Mouse (Mus musculus) liver, embryonic 14.5 days (tissue): Measurements from ENCODE around the gene Slc5a4b. TPM values are rescaled to one million over a fixed set of nuclear protein-coding genes. Genes with fewer than 3 reads are reported as not detected.

Source experiments
- ATAC-seq: fragments of 200-750 bp; cut with Nextera tagmentation; 2 replicates; pipeline ENCODE4 v1.8.0; 2017; ENCODE audit warnings: moderate number of reproducible peaks, mild to moderate bottlenecking, moderate library complexity; ENCODE audit not compliant: insufficient read depth
- DNase-seq, 3 experiments: peaks; one replicate each; pipeline ENCODE4 v3.0.0-alpha.2; 2012 to 2013; ENCODE audit warnings: low read depth in 3 of 3, low spot score in 3 of 3
- H3K27ac ChIP-seq: fragments of 300-500 bp; sonication (generic); 2 replicates; pipeline ENCODE4 v1.5.1; 2014; ENCODE audit warnings: moderate library complexity, mild to moderate bottlenecking, control low read depth, inconsistent platforms
- H3K27me3 ChIP-seq: fragments of 300-500 bp; sonication (generic); 2 replicates; pipeline ENCODE4 v1.6.1; 2014; ENCODE audit warnings: mild to moderate bottlenecking, low read length, moderate library complexity; ENCODE audit not compliant: control insufficient read depth, insufficient read depth
- H3K36me3 ChIP-seq: fragments of 300-500 bp; sonication (generic); replicated peaks from 2 replicates; pipeline ENCODE4 v1.6.1; 2014; ENCODE audit warnings: low read depth; ENCODE audit not compliant: control insufficient read depth, insufficient read depth
- H3K4me1 ChIP-seq, 2 experiments: fragments of 200-500 bp in 1 of 2; fragments of 300-500 bp in 1 of 2; sonication (generic) in 1 of 2; replicated peaks; 2 replicates each; pipeline ENCODE4 v1.6.1; 2012 to 2014; ENCODE audit warnings: antibody characterized with exemption in 1 of 2, inconsistent platforms in 1 of 2, low read length in 1 of 2; ENCODE audit not compliant: control insufficient read depth in 2 of 2, insufficient read depth in 2 of 2
- H3K4me2 ChIP-seq: fragments of 300-500 bp; sonication (generic); 2 replicates; pipeline ENCODE4 v1.6.1; 2014; ENCODE audit warnings: low read depth, mild to moderate bottlenecking, control low read depth, moderate library complexity
- H3K4me3 ChIP-seq, 2 experiments: fragments of 200-500 bp in 1 of 2; fragments of 300-500 bp in 1 of 2; sonication (generic) in 1 of 2; 2 replicates each; pipeline ENCODE4 v1.5.1; 2012 to 2014; ENCODE audit warnings: low read depth in 2 of 2, low read length in 2 of 2, mild to moderate bottlenecking in 2 of 2, control low read depth in 1 of 2, inconsistent platforms in 1 of 2, moderate library complexity in 1 of 2; ENCODE audit not compliant: insufficient read depth in 1 of 2
- H3K9ac ChIP-seq: fragments of 300-500 bp; sonication (generic); replicated peaks from 2 replicates; pipeline ENCODE4 v1.6.1; 2014; ENCODE audit warnings: mild to moderate bottlenecking, control low read depth, moderate library complexity
- H3K9me3 ChIP-seq: fragments of 300-500 bp; sonication (generic); 2 replicates; pipeline ENCODE4 v1.6.1; 2016; ENCODE audit warnings: low read length, mixed read lengths; ENCODE audit not compliant: control insufficient read depth
- CTCF ChIP-seq: IDR thresholded peaks from 2 replicates; pipeline ENCODE4 v1.5.1; 2016; ENCODE audit warnings: antibody characterized with exemption, low read depth, control low read depth
- EP300 ChIP-seq: IDR thresholded peaks from 2 replicates; pipeline ENCODE4 v1.6.1; 2016; ENCODE audit warnings: antibody characterized with exemption, low read depth
- WGBS: fragments of 180-500 bp; shearing (Covaris S2); extraction: QIAGEN DNeasy Blood & Tissue Kit; methylation state at CpG from one replicate; pipeline ENCODE4 v1.1.7; 2014; ENCODE audit not compliant: insufficient replicate concordance; 5-methylcytosine and 5-hydroxymethylcytosine counted together
- polyA plus RNA-seq, 2 experiments: library from polyadenylated mRNA; depleted of rRNA in 1 of 2; stranded (reverse) in 1 of 2; unstranded in 1 of 2; fragments of >200 nt; fragmentation: Nextera tagmentation in 1 of 2; extraction: Ambion mirVana in 1 of 2; gene quantifications; 2 replicates each; pipeline versions ENCODE4 v1.2.1 to v1.2.3; 2012 to 2014

The Slc5a4b gene
- polyA plus RNA-seq (2012; rRNA removed), result 0.08 and 0.10 TPM in 2 replicates
- polyA plus RNA-seq (2014; fragmentation: Nextera tagmentation; extraction: Ambion mirVana), result 0.03 and 0.18 TPM in 2 replicates

GRCm38 (mm10) chr10:76110861-76111260, at the start of gene Slc5a4b:
Slc5a4b (minus strand) TSS chr10:76110961.
- ATAC-seq, result no peak
- Histone ChIP-seq H3K27me3 (no peaks in the 10 kb centered on the region), H3K4me2 (no peak within 1 kb of the TSS), H3K9ac (no peak within 1 kb of the TSS), H3K4me3 (no peak within 1 kb of the TSS), H3K36me3 (no peaks in the 10 kb centered on the region), H3K27ac (no peak within 1 kb of the TSS), H3K9me3 (no peaks in the 10 kb centered on the region), H3K4me1 (peaks cover 0 to 3% of the 10 kb centered on the region in 2 experiments; a peak in 2 of 4 replicates)
- DNase-seq, result no peak
- no peak for TF ChIP-seq CTCF
- no peak for TF ChIP-seq EP300
- 69% methylated on average over 4 of the region's 4 CpGs for WGBS

GRCm38 (mm10) chr10:76158009-76158408, 47.2 kb upstream of the Slc5a4b start:
- WGBS, result 44% methylated on average over 1 of the region's 1 CpGs
- ATAC-seq (no peak), DNase-seq (no peak)
- no peak overlapping the region for H3K4me2 ChIP-seq
- H3K9ac ChIP-seq, result no peak overlapping the region
- no peak overlapping the region for H3K4me3 ChIP-seq
- no peak overlapping the region for H3K27ac ChIP-seq
- no peaks in the 10 kb centered on the region for H3K36me3 ChIP-seq
- H3K27me3 ChIP-seq, result no peaks in the 10 kb centered on the region
- no peaks in the 10 kb centered on the region for H3K9me3 ChIP-seq
- TF ChIP-seq CTCF (no peak), EP300 (no peak)
- H3K4me1 ChIP-seq, result no peaks in the 10 kb centered on the region

GRCm38 (mm10) chr10:76157528-76157927, 46.8 kb upstream of the Slc5a4b start:
- Histone ChIP-seq H3K36me3 (no peaks in the 10 kb centered on the region), H3K9me3 (no peaks in the 10 kb centered on the region), H3K4me3 (no peak overlapping the region), H3K4me1 (no peaks in the 10 kb centered on the region), H3K9ac (no peak overlapping the region), H3K27me3 (no peaks in the 10 kb centered on the region), H3K4me2 (no peak overlapping the region), H3K27ac (no peak overlapping the region)
- DNase-seq, result no peak
- no peak for TF ChIP-seq CTCF
- TF ChIP-seq EP300, result no peak
- no peak for ATAC-seq
- WGBS, result 56% methylated on average over 5 of the region's 5 CpGs

GRCm38 (mm10) chr10:76155911-76156310, 45.1 kb upstream of the Slc5a4b start:
- Histone ChIP-seq H3K4me1 (no peaks in the 10 kb centered on the region), H3K9me3 (no peaks in the 10 kb centered on the region), H3K4me2 (no peak overlapping the region), H3K27me3 (no peaks in the 10 kb centered on the region), H3K9ac (no peak overlapping the region), H3K36me3 (no peaks in the 10 kb centered on the region), H3K4me3 (no peak overlapping the region), H3K27ac (no peak overlapping the region)
- TF ChIP-seq CTCF, result no peak
- TF ChIP-seq EP300, result no peak
- ATAC-seq, result no peak
- DNase-seq, result no peak
- WGBS, result 57% methylated on average over 7 of the region's 7 CpGs

- ATAC-seq (no peak), DNase-seq (no peak)
- Histone ChIP-seq H3K27ac (no peak within 1 kb of the TSS), H3K9me3 (no peaks in the 10 kb centered on the region), H3K9ac (no peak within 1 kb of the TSS), H3K4me1 (no peaks in the 10 kb centered on the region), H3K36me3 (no peaks in the 10 kb centered on the region), H3K27me3 (no peaks in the 10 kb centered on the region), H3K4me3 (no peak within 1 kb of the TSS), H3K4me2 (no peak within 1 kb of the TSS)
- TF ChIP-seq EP300, result no peak
- no peak for TF ChIP-seq CTCF
- 61% methylated on average over 5 of the region's 5 CpGs for whole genome bisulfite sequencing
These were observed 36.5 kb upstream of the Slc5a4b start, which contains the start of gene Slc5a4a for GRCm38 (mm10) chr10:76147278-76147677. Slc5a4a (plus strand) TSS chr10:76147451.
